Mouse (Mus musculus): ENCODE measurements around the gene Tmem117. TPM values are rescaled to one million over a fixed set of nuclear protein-coding genes. Genes with fewer than 3 reads are reported as not detected.

Gene Tmem117
- polyA plus RNA-seq, 1 experiment, result 0.42 TPM

GRCm38 (mm10) chr15:94660913-94661312, 31.9 kb downstream of the Tmem117 start:
- WGBS, result 76% methylated on average over 7 of the region's 7 CpGs
- H3K27me3 ChIP-seq (ENCODE audit: control insufficient read depth, insufficient read depth, low read length), result no peaks in the 10 kb centered on the region
- no peak overlapping the region for H3K4me3 ChIP-seq (ENCODE audit: control insufficient read depth, insufficient read depth, low read length)
- H3K36me3 ChIP-seq (ENCODE audit: control insufficient read depth, insufficient read depth, low read length), result no peaks in the 10 kb centered on the region
- DNase-seq, result no peak
- no peaks in the 10 kb centered on the region for H3K4me1 ChIP-seq (replicated peaks; ENCODE audit: control insufficient read depth, insufficient read depth, low read length)
- H3K27ac ChIP-seq (ENCODE audit: control insufficient read depth, insufficient read depth, low read length), result no peak overlapping the region
- TF ChIP-seq CTCF (IDR thresholded peaks at IDR 0.05; ENCODE audit: borderline replicate concordance, control insufficient read depth, extremely low read depth, insufficient read depth, low read length, poor library complexity) (no peak), POLR2A (IDR thresholded peaks at IDR 0.05; ENCODE audit: control insufficient read depth, extremely low read depth, insufficient read depth, low read length, poor library complexity) (no peak)

GRCm38 (mm10) chr15:94661398-94661797, 32.4 kb downstream of the Tmem117 start:
- 26% methylated on average over 9 of the region's 9 CpGs for WGBS
- Histone ChIP-seq H3K27me3 (ENCODE audit: control insufficient read depth, insufficient read depth, low read length) (no peaks in the 10 kb centered on the region), H3K36me3 (ENCODE audit: control insufficient read depth, insufficient read depth, low read length) (no peaks in the 10 kb centered on the region), H3K27ac (ENCODE audit: control insufficient read depth, insufficient read depth, low read length) (no peak overlapping the region), H3K4me1 (replicated peaks; ENCODE audit: control insufficient read depth, insufficient read depth, low read length) (no peaks in the 10 kb centered on the region), H3K4me3 (ENCODE audit: control insufficient read depth, insufficient read depth, low read length) (no peak overlapping the region)
- TF ChIP-seq POLR2A (IDR thresholded peaks at IDR 0.05; ENCODE audit: control insufficient read depth, extremely low read depth, insufficient read depth, low read length, poor library complexity) (no peak), CTCF (IDR thresholded peaks at IDR 0.05; ENCODE audit: borderline replicate concordance, control insufficient read depth, extremely low read depth, insufficient read depth, low read length, poor library complexity) (no peak)
- DNase-seq, result peak; percentile 4

GRCm38 (mm10) chr15:94664612-94665011, 35.6 kb downstream of the Tmem117 start:
- no peak overlapping the region for H3K4me3 ChIP-seq (ENCODE audit: control insufficient read depth, insufficient read depth, low read length)
- DNase-seq, result no peak
- H3K36me3 ChIP-seq (ENCODE audit: control insufficient read depth, insufficient read depth, low read length), result no peaks in the 10 kb centered on the region
- H3K27ac ChIP-seq (ENCODE audit: control insufficient read depth, insufficient read depth, low read length), result no peak overlapping the region
- 87% methylated on average over 6 of the region's 6 CpGs for WGBS
- H3K4me1 ChIP-seq (replicated peaks; ENCODE audit: control insufficient read depth, insufficient read depth, low read length), result no peaks in the 10 kb centered on the region
- TF ChIP-seq CTCF (IDR thresholded peaks at IDR 0.05; ENCODE audit: borderline replicate concordance, control insufficient read depth, extremely low read depth, insufficient read depth, low read length, poor library complexity) (no peak), POLR2A (IDR thresholded peaks at IDR 0.05; ENCODE audit: control insufficient read depth, extremely low read depth, insufficient read depth, low read length, poor library complexity) (no peak)
- no peaks in the 10 kb centered on the region for H3K27me3 ChIP-seq (ENCODE audit: control insufficient read depth, insufficient read depth, low read length)

- no peak for DNase-seq
- H3K27me3 ChIP-seq (ENCODE audit: control insufficient read depth, insufficient read depth, low read length), result no peaks in the 10 kb centered on the region
- no peaks in the 10 kb centered on the region for H3K36me3 ChIP-seq (ENCODE audit: control insufficient read depth, insufficient read depth, low read length)
- 72% methylated on average over 3 of the region's 3 CpGs for WGBS
- H3K4me1 ChIP-seq (replicated peaks; ENCODE audit: control insufficient read depth, insufficient read depth, low read length), result no peaks in the 10 kb centered on the region; the same call in 1 of the 2 replicates
- H3K27ac ChIP-seq (ENCODE audit: control insufficient read depth, insufficient read depth, low read length), result no peak overlapping the region
- H3K4me3 ChIP-seq (ENCODE audit: control insufficient read depth, insufficient read depth, low read length), result no peak overlapping the region
- TF ChIP-seq POLR2A (IDR thresholded peaks at IDR 0.05; ENCODE audit: control insufficient read depth, extremely low read depth, insufficient read depth, low read length, poor library complexity) (no peak), CTCF (IDR thresholded peaks at IDR 0.05; ENCODE audit: borderline replicate concordance, control insufficient read depth, extremely low read depth, insufficient read depth, low read length, poor library complexity) (no peak)
Measured at GRCm38 (mm10) chr15:94681135-94681534, 52.1 kb downstream of the Tmem117 start.

- no peak for DNase-seq
- TF ChIP-seq CTCF (IDR thresholded peaks at IDR 0.05; ENCODE audit: borderline replicate concordance, control insufficient read depth, extremely low read depth, insufficient read depth, low read length, poor library complexity) (no peak), POLR2A (IDR thresholded peaks at IDR 0.05; ENCODE audit: control insufficient read depth, extremely low read depth, insufficient read depth, low read length, poor library complexity) (no peak)
- WGBS, result 87% methylated on average over 7 of the region's 7 CpGs
- Histone ChIP-seq H3K27ac (ENCODE audit: control insufficient read depth, insufficient read depth, low read length) (no peak overlapping the region), H3K27me3 (ENCODE audit: control insufficient read depth, insufficient read depth, low read length) (no peaks in the 10 kb centered on the region), H3K4me1 (replicated peaks; ENCODE audit: control insufficient read depth, insufficient read depth, low read length) (no peaks in the 10 kb centered on the region; the same call in 1 of the 2 replicates), H3K36me3 (ENCODE audit: control insufficient read depth, insufficient read depth, low read length) (no peaks in the 10 kb centered on the region), H3K4me3 (ENCODE audit: control insufficient read depth, insufficient read depth, low read length) (no peak overlapping the region)
Measured at GRCm38 (mm10) chr15:94684269-94684668, 55.2 kb downstream of the Tmem117 start.

- Histone ChIP-seq H3K27me3 (ENCODE audit: control insufficient read depth, insufficient read depth, low read length) (no peaks in the 10 kb centered on the region), H3K36me3 (ENCODE audit: control insufficient read depth, insufficient read depth, low read length) (no peaks in the 10 kb centered on the region), H3K4me3 (ENCODE audit: control insufficient read depth, insufficient read depth, low read length) (no peak overlapping the region), H3K4me1 (replicated peaks; ENCODE audit: control insufficient read depth, insufficient read depth, low read length) (no peaks in the 10 kb centered on the region), H3K27ac (ENCODE audit: control insufficient read depth, insufficient read depth, low read length) (no peak overlapping the region)
- TF ChIP-seq CTCF (IDR thresholded peaks at IDR 0.05; ENCODE audit: borderline replicate concordance, control insufficient read depth, extremely low read depth, insufficient read depth, low read length, poor library complexity), result no peak
- no peak for TF ChIP-seq POLR2A (IDR thresholded peaks at IDR 0.05; ENCODE audit: control insufficient read depth, extremely low read depth, insufficient read depth, low read length, poor library complexity)
- 96% methylated on average over 7 of the region's 7 CpGs for WGBS
- no peak for DNase-seq
Measured at GRCm38 (mm10) chr15:94687176-94687575, 58.1 kb downstream of the Tmem117 start.

GRCm38 (mm10) chr15:94687629-94688028, 58.6 kb downstream of the Tmem117 start:
- no peak for DNase-seq
- Histone ChIP-seq H3K27ac (ENCODE audit: control insufficient read depth, insufficient read depth, low read length) (no peak overlapping the region), H3K27me3 (ENCODE audit: control insufficient read depth, insufficient read depth, low read length) (no peaks in the 10 kb centered on the region), H3K4me1 (replicated peaks; ENCODE audit: control insufficient read depth, insufficient read depth, low read length) (no peaks in the 10 kb centered on the region), H3K4me3 (ENCODE audit: control insufficient read depth, insufficient read depth, low read length) (no peak overlapping the region), H3K36me3 (ENCODE audit: control insufficient read depth, insufficient read depth, low read length) (no peaks in the 10 kb centered on the region)
- no peak for TF ChIP-seq CTCF (IDR thresholded peaks at IDR 0.05; ENCODE audit: borderline replicate concordance, control insufficient read depth, extremely low read depth, insufficient read depth, low read length, poor library complexity)
- TF ChIP-seq POLR2A (IDR thresholded peaks at IDR 0.05; ENCODE audit: control insufficient read depth, extremely low read depth, insufficient read depth, low read length, poor library complexity), result no peak
- WGBS, result 71% methylated on average over 3 of the region's 3 CpGs
